Mouse (Mus musculus): ENCODE measurements at regions not wholly inside any gene's neighbourhood (a gene's known extent, or its start where the extent isn't known, plus 50 kb on each side); places are given as distances from the start of the nearest gene placed in this dataset.
"Not testable (repeated sequence)": the region's sequence is repeated elsewhere in the genome, so short reads cannot be mapped to it uniquely, and the experiment has no call there.

DNA sequence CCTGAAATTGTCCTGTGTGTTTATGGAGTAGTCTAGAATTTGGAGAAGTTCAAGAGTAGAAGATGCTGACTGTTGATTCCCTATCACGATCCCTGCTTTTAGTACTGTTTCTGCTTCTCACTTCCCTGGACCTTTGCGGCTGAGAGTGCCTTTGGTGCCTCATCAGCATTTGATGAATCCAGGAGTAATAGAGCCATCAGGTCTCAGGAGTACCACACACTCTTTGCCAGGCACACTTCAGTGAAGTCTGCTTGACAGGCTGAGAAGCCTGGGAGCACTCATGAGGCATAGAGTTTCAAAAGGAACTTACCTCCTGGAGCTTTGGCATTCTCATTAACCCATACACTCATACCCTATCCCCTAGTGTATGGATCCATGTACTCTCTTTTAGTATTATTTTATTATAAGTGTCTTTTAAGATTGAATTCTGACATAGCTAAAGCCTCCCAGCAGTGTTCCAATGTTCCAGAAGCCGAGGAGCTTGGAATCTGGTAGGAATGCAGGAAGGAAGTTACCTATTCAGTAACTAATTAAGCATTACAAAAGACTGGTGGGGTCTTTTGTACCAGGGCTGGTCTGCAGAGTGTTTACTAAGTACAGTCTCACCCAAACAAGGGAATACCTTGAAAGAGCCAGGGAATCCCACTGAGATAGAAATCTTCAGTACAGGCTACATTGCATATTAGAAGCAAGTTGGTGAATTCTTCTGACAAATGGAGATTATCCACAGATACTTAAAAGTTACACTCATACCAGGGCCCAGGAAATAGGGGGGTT is 139.7 kb downstream of the Tex13c3 start:
- not testable (repeated sequence) for ATAC-seq

DNA sequence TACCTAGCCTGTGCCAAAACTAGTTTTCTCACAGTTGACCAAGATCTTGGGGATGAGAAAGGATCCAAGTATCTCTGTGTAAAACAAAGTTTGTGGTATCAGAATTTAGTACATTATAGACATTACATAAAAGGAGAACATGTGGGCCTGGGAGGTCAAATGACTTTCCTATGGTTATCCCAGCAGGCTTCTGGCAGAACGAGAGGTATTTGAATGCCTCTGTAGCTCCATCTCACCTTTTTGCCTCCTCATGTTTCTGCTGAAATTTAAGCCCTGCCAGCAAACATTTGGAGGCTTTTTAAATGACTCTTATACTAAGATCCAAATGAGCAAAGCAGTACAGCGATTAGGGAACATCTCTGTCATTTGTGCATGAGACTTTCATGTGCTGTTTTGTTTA is 167.8 kb downstream of the Tex13c3 start:
- no peak for ATAC-seq

GRCm38 (mm10) chrX:19311809-19312559 is 169.1 kb downstream of the Tex13c3 start:
- ATAC-seq = no peak

DNA sequence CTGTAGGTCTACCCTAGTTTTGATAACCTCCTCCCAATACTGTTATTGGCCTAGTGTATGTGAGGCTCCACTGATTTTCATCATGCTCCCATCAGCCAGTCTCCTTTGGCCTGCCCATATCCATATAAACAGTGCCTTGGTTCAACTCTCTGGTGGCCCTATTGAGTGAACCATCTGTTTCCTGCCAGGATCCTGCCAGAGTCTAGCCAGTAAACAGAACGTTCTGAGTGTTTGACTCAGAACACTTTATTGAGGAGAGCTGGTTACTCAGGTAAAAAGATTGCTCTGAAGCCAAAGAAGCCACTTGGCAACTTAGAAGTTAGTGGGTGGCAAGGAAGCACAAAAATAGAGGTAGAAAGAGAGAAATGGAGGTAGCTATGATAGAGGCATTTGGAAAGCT is 169.7 kb downstream of the Tex13c3 start:
- ATAC-seq = no peak

DNA sequence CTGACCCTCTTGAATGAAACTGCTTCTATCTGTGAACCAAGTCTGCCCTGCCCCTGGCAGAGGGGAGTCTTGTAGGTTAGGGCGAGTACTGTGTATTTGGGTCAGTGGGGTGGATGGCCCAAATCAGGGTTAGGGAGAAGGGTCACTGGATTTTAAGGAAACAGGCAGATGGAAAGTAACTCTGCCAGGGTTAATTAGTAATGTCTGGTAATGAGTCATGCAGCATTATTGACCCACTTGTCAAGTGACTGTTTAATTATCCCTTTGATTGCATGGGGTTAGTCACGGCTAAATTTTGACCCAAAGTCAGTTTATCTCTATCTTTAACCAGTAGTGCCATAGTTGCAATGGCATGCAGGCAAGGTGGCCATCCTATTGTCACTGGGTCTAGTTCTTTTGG is 192.9 kb downstream of the Tex13c3 start:
- ATAC-seq = no peak

DNA sequence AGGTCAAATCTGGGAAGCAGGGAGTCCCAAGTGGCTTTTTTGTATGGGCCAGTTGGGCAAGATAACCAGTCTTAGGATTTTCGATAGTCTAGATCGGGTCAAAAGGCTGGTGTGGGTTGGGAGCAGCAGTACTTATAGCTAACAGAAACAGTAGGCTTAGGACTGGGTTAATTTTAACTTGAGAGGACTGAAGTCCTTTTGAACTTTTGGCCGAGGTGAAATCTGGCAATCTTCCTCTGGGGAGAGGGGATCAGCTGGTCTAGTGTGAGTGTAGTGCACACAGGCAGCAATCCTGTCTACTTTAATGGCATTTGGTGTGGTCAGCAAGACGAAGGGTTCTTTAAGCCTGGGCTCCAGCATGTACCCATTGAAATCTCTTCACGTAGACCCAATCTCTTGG is 194.7 kb downstream of the Tex13c3 start:
- ATAC-seq = no peak

- ATAC-seq = no peak
Observed at GRCm38 (mm10) chrX:19285773-19286172, 195.3 kb downstream of the Tex13c3 start.

DNA sequence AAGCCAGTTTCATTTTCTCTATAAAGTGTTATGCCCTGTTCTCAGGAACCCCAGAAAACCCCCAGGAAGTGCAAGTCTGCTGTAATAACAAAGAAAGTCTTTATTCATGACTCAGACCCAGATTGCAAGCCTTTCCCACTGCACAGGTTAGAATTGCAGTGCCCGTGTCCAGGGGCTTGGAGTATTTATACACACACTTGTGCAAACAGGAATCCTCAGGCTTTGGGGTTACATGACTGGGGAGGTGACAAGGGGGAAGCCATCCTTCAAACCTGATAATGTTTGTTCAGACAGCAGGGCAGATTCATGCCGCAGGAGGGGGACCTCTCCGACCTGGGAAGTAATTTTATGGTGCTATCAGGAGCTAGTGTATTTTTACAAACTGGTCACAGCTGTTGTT is 198.0 kb downstream of the Tex13c3 start:
- ATAC-seq = no peak

DNA sequence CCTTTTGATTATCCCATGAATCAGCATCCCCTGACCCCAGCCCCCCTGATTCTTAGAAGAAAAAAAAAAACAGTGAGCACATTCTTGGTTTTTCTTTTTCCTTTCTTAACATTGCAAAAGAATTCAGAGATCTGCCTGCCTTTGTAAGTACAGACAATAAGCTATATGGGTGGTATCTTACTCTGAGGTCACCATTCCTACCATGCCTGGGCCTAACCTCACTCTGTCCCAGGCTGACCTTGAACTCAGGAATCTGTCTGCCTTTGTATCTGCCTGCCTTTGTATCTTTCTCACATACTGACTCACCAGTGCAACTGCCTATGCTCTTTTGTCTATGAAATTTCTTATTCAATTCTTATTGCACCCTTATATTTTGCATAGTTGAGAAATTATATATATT is 216.9 kb downstream of the Tex13c3 start:
- ATAC-seq = no peak

DNA sequence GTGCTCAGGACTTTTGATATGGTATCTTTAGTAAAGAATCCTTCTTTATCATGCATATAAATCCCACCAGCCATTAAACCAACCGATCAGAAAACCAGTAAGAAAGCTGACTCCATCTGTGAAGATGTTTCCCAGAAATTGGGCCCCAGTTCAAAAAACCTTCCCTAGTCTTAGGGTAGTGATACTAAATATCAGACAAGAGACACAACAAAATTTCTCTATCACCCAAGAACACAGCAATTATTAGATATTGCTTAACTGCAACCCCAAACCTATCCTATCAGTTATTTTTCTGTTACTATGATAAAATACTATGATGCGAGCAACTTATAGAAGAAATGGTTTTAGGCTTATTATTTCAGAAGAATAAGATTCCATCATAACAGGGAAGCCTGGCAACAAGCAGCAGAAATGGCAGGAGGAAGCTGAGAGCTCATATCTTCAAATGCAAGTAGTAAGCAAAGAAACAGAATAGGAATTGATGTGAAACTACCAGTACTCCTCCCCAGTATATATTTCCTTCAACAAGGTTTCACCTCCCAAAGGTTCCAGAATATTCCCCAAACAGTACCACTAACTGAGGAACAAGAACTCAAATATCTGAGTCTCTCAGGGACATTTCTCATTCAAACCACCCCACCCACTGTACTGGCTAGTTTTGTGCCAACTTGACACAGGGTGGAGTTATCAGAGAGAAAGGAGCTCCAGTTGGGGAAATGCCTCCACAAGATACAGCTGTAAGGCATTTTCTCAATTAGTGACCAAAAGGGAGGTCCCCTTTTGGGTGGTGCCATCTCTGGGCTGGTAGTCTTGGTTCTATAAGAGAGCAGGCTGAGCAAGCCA is 234.1 kb downstream of the Tex13c3 start:
- ATAC-seq = no peak

DNA sequence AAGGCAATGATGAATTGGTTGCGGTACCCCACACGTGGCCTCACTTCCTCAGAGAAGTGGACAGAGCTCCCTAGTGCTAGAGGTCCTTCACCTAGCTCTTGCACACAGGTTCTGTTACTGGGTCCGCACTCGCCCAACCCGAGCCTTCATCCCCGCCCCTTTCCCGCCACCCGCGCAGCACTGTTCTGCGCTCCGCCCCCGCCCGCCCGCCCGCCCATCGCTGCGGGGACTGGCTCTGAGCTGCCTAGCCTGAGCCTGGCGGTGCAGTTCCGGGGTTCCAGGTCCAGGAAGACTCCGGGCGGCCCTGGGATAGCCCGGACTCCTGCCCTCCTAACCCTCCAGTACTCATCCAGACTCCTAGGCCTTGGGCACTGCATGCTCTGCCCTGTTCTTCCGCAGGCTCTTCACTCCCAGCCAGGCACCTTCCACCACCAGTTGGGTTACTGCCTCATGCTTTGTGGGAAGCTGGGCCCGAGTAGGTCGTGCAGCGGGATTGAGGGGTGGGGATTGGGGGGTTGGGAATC is 243.3 kb downstream of the Tex13c3 start:
- ATAC-seq = peak; percentile 53

- ATAC-seq = no peak
Observed at GRCm38 (mm10) chrX:19237048-19237737, 243.9 kb downstream of the Tex13c3 start.

- no peak for ATAC-seq
Observed at GRCm38 (mm10) chrX:19235449-19235848, 245.7 kb downstream of the Tex13c3 start.

DNA sequence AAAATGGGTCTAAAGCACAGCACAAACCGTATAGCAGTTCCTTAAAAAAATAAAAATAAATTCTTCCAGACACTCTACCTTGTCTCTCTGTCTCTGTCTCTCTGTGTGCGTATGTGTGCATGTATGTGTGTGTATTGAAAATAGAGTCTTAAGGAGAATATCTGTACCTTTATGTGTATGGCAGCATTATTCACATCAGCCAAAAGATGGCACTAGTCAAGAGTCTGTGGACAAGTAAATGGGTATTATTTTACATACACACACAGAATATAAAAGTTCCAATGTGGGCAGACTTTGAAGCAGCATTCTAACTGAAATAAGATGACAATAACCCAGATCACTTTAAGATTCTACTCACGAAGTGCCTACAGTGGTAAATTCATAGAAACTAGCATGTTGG is 249.3 kb downstream of the Tex13c3 start:
- ATAC-seq = no peak

DNA sequence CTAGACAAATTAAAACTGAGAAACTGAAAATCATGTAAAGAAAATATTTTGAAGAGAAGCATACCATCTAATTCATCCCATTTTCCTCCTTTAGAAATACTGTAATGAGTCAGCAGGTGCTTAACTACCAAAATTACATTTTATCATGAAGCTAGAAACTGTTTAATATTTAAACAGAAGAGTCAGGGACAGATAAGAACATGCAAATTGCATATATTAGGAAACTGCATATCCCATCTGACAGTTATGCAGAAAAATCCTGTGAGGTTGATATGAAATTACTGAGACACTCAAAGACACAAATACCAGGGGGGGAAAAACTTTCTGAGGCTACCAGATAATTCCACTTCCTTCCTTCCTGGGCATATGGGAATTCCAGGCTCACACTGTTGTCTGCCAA is 257.8 kb downstream of the Tex13c3 start:
- no peak for ATAC-seq

- no peak for ATAC-seq
Observed at GRCm38 (mm10) chrX:19220785-19221496, 260.2 kb downstream of the Tex13c3 start.

- ATAC-seq = no peak
Observed at GRCm38 (mm10) chrX:19219727-19220126, 261.4 kb downstream of the Tex13c3 start.

- no peak for ATAC-seq
Observed at GRCm38 (mm10) chrX:19219301-19219700, 261.8 kb downstream of the Tex13c3 start.

DNA sequence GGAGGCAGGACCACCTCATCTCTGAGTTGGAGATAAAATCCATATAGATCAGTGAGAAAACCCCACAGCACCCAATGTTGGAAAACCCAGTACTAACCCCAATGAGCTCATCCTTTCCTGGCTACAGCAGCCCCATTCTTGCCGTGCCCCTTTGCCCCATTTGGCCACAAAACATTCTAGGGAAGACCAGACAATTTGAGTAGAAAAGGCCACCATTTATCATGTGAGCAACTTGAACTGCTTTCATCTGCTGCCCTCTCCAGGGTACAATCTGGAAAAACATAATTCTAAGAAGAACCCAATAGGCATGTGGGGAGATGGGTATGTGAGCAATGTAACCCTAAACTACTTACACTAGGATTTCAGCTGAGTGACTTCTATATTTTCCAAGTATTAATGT is 274.7 kb downstream of the Tex13c3 start:
- ATAC-seq = no peak

- ATAC-seq = no peak
Observed at GRCm38 (mm10) chrX:19202542-19202941, 278.6 kb downstream of the Tex13c3 start.

DNA sequence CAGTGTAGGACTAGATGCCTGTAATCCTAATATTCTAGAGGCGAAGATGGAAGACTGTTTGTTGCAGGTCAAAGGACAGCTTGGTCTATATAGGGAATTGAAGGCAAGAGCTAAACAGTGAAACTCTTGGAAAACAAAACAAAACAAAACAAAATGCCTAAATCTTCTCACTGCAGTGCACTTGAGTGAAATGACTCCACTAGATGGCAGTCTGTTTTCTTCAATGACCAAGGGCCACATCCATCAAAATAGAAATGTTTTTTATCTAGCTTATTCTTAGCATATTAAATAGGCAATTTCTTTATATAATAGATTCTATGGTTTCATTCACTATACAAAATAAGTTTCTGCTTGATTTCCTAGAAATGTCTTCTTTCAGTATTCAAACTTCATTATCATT is 279.7 kb downstream of the Tex13c3 start:
- ATAC-seq = no peak

DNA sequence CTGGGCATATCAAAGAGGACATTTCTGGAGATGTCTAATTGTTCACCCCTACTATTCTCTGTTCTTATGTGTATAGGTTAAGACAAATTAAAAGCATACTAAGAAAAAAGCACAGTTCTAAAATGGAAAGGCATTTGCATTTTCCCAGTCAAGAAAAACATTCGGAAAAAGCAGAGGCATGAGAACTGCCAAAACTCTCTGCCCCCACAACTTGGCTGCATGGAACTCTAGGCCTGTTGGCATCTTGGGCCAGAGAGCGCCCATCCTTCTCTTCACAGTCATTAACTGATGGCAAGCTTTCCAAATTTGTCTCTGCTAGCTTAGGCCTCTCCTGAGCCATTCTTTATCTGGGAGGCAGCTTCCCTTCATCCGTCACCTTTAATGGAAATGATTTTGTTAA is 281.6 kb downstream of the Tex13c3 start:
- ATAC-seq = no peak

All from CD4-positive, CD25-positive, alpha-beta regulatory T cell, adult 4 months (primary cell).